Comparison of ENCODE assay signal across 9 mouse cellular contexts in the genomic region with DNA sequence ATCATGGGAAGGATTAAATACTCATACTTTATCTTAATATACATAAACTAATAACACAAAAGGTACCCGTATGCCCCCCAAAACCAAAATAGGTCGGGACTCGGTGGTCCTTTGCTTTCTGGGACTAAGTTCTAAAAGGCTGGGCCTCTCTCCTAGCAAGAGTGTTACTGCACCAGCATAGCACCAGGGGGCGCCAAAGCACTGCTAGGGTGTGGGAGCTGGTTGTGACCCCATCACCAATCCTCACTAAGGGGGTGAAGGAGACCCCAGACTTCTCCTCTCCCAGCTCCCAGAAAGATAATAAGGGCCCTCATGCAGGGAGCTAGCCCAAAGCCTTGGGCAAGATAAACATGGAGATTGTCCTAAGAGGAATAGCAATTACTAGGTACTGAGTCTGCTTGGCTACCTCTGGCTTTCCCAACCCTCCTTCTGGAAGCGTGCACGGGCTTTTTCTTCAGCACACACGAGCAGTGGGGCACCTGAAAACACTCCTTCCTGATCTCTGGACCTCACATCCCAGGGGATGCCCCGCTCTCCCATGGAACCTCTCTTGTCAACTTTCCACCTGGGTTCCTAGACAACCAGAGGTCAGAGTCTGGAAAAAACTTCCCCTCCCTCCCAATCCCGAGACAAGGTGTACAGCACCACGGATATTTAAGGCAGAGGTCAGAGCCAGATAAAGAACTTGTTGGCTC. TPM values are rescaled to one million over a fixed set of nuclear protein-coding genes. Genes with fewer than 3 reads are reported as not detected.
DNase-seq lines count a peak whose midpoint lies in the region; ATAC-seq and TF ChIP-seq lines count a peak whose summit lies in the region.
"Had no signal": no experiment of that assay in that cellular context is flagged by ENCODE, and none has a peak within 500 bp of the region (broad histone marks: within the 10 kb centered on the region; RNA-seq: fewer than 3 reads in every experiment).

No protein-coding gene starts in this region.

- intact Hi-C loops in gastrocnemius, adult 2 months (cut with DNase I) = loop anchor here (1.0 to 2.0 kb wide), 2 partner anchors 21 to 110 kb away; no protein-coding TSS in a partner anchor

- peak; percentile 92 for TF ChIP-seq CTCF in bone marrow, adult 2 months (IDR thresholded peaks at IDR 0.05; ENCODE audit: control insufficient read depth, insufficient read depth, low read length)
- peak; percentile 99; the same call in 1 of the 2 replicates for TF ChIP-seq CTCF in gastrocnemius, adult 2 months (IDR thresholded peaks at IDR 0.05)

- DNase-seq in hindbrain, embryonic 11.5 days (ENCODE audit: low spot score) = peak; percentile 85
- DNase-seq in CD8-positive naive resting alpha-beta T cell, adult 2 months (ENCODE audit: low read depth in 2 of 2, low spot score in 2 of 2) = peak; percentile 73 to 82
- DNase-seq in gastrocnemius, adult 2 months = peak; percentile 84
- peak; percentile 85 for DNase-seq in limb, embryonic 10.5 days (ENCODE audit: low spot score)
- peak; percentile 78 for DNase-seq in neural tube, embryonic 11.5 days (ENCODE audit: low spot score)
- DNase-seq in urinary bladder, postnatal 36 days (ENCODE audit: low spot score in 2 of 2) = peak; percentile 74 to 78

- H3K4me2 ChIP-seq in hindbrain, embryonic 11.5 days (replicated peaks; ENCODE audit: low read depth, low read length) = no peak overlapping the region
- no peak overlapping the region for H3K4me2 ChIP-seq in hindbrain, embryonic 16.5 days (ENCODE audit: low read length)
- H3K4me2 ChIP-seq in neural tube, embryonic 11.5 days (ENCODE audit: low read depth) = no peak overlapping the region

- no peak overlapping the region for H3K27ac ChIP-seq in hindbrain, embryonic 11.5 days (ENCODE audit: low read depth, low read length)
- no peak overlapping the region for H3K27ac ChIP-seq in hindbrain, embryonic 16.5 days (ENCODE audit: low read depth, low read length)
- H3K27ac ChIP-seq in bone marrow, adult 2 months (ENCODE audit: control insufficient read depth, insufficient read depth, low read depth, low read length, poor library complexity) = peak overlapping the region; percentile 56
- H3K27ac ChIP-seq in gastrocnemius, adult 2 months = 0 out of 2 replicates have a peak overlapping the region, but pooled peaks have one; percentile 28
- no peak overlapping the region for H3K27ac ChIP-seq in limb, embryonic 10.5 days
- no peak overlapping the region for H3K27ac ChIP-seq in neural tube, embryonic 11.5 days (ENCODE audit: low read depth, low read length)

- 34% methylated on average over 10 of the region's 10 CpGs for WGBS in hindbrain, embryonic 11.5 days
- WGBS in hindbrain, embryonic 16.5 days = 33% methylated on average over 10 of the region's 10 CpGs
- WGBS in bone marrow, adult 2 months = 25% methylated on average over 10 of the region's 10 CpGs
- 35% methylated on average over 10 of the region's 10 CpGs for WGBS in limb, embryonic 10.5 days
- 38% methylated on average over 10 of the region's 10 CpGs for WGBS in neural tube, embryonic 11.5 days

- ATAC-seq in hindbrain, embryonic 11.5 days (ENCODE audit: low FRiP score) = no peak
- no peak for ATAC-seq in hindbrain, embryonic 16.5 days
- no peak for ATAC-seq in neural tube, embryonic 11.5 days (ENCODE audit: insufficient read depth, low FRiP score, low TSS enrichment)

- H3K9ac ChIP-seq in hindbrain, embryonic 11.5 days (ENCODE audit: low read depth, low read length) = no peak overlapping the region
- no peak overlapping the region for H3K9ac ChIP-seq in hindbrain, embryonic 16.5 days (ENCODE audit: low read depth, low read length)
- H3K9ac ChIP-seq in neural tube, embryonic 11.5 days (ENCODE audit: low read length) = no peak overlapping the region
- H3K9ac ChIP-seq: lung, embryonic 15.5 days had no signal

- peaks cover 13% of the 10 kb centered on the region for H3K4me1 ChIP-seq in hindbrain, embryonic 11.5 days (replicated peaks; ENCODE audit: control insufficient read depth, insufficient read depth, low read length)
- peaks cover 19% of the 10 kb centered on the region for H3K4me1 ChIP-seq in hindbrain, embryonic 16.5 days (ENCODE audit: control insufficient read depth, insufficient read depth, low read depth, low read length)
- peaks cover 8% of the 10 kb centered on the region for H3K4me1 ChIP-seq in bone marrow, adult 2 months (ENCODE audit: control insufficient read depth, insufficient read depth, low read length)
- H3K4me1 ChIP-seq in limb, embryonic 10.5 days = peaks cover 64% of the 10 kb centered on the region
- H3K4me1 ChIP-seq in neural tube, embryonic 11.5 days (ENCODE audit: control insufficient read depth, insufficient read depth, low read length) = peaks cover 23% of the 10 kb centered on the region

- H3K4me3 ChIP-seq in hindbrain, embryonic 11.5 days (ENCODE audit: low read depth, low read length) = no peak overlapping the region
- H3K4me3 ChIP-seq in hindbrain, embryonic 16.5 days (ENCODE audit: low read length) = no peak overlapping the region
- H3K4me3 ChIP-seq in bone marrow, adult 2 months (replicated peaks; ENCODE audit: control insufficient read depth, low read depth, low read length) = no peak overlapping the region
- H3K4me3 ChIP-seq in gastrocnemius, adult 2 months = no peak overlapping the region
- H3K4me3 ChIP-seq in limb, embryonic 10.5 days = no peak overlapping the region
- H3K4me3 ChIP-seq in neural tube, embryonic 11.5 days (ENCODE audit: low read depth, low read length) = no peak overlapping the region
- H3K4me3 ChIP-seq: lung, embryonic 15.5 days had no signal

- H3K36me3 ChIP-seq in hindbrain, embryonic 11.5 days (ENCODE audit: control insufficient read depth, insufficient read depth, low read length) = no peaks in the 10 kb centered on the region
- H3K36me3 ChIP-seq in hindbrain, embryonic 16.5 days (ENCODE audit: control insufficient read depth, insufficient read depth, low read length) = no peaks in the 10 kb centered on the region
- H3K36me3 ChIP-seq in limb, embryonic 10.5 days = no peaks in the 10 kb centered on the region
- H3K36me3 ChIP-seq in neural tube, embryonic 11.5 days (ENCODE audit: control insufficient read depth, insufficient read depth, low read length) = no peaks in the 10 kb centered on the region
- H3K36me3 ChIP-seq: lung, embryonic 15.5 days had no signal

- H3K9me3 ChIP-seq in hindbrain, embryonic 11.5 days (ENCODE audit: control insufficient read depth, low read length) = no peaks in the 10 kb centered on the region
- no peaks in the 10 kb centered on the region for H3K9me3 ChIP-seq in hindbrain, embryonic 16.5 days (ENCODE audit: control insufficient read depth, low read length)
- no peaks in the 10 kb centered on the region for H3K9me3 ChIP-seq in limb, embryonic 10.5 days (replicated peaks)
- H3K9me3 ChIP-seq in neural tube, embryonic 11.5 days (ENCODE audit: control insufficient read depth, low read length) = no peaks in the 10 kb centered on the region
- H3K9me3 ChIP-seq: lung, embryonic 15.5 days had no signal

- no peak for TF ChIP-seq POLR2A in bone marrow, adult 2 months (IDR thresholded peaks at IDR 0.05; ENCODE audit: borderline replicate concordance, control insufficient read depth, low read depth, low read length)

- H3K27me3 ChIP-seq in hindbrain, embryonic 11.5 days (ENCODE audit: control insufficient read depth, insufficient read depth, low read length) = peaks cover 24% of the 10 kb centered on the region
- peaks cover 13% of the 10 kb centered on the region for H3K27me3 ChIP-seq in hindbrain, embryonic 16.5 days (replicated peaks; ENCODE audit: control insufficient read depth, insufficient read depth, low read length)
- peaks cover 60% of the 10 kb centered on the region for H3K27me3 ChIP-seq in limb, embryonic 10.5 days (ENCODE audit: low read depth, poor library complexity, severe bottlenecking)
- H3K27me3 ChIP-seq in neural tube, embryonic 11.5 days (ENCODE audit: control insufficient read depth, insufficient read depth, low read length) = peaks cover 9% of the 10 kb centered on the region

RNA-seq across cellular contexts. Expression of a gene that starts 2.1 kb away (rescaled TPM):
- polyA plus RNA-seq in hindbrain, embryonic 11.5 days (2014; fragmentation: Nextera tagmentation; extraction: Ambion mirVana) = 29.5 and 33.7 TPM in 2 replicates
- 81.5 and 93.4 TPM in 2 replicates for polyA plus RNA-seq in hindbrain, embryonic 16.5 days (2015; fragmentation: Nextera tagmentation; extraction: Ambion mirVana)
- polyA plus RNA-seq in bone marrow, adult 2 months (2011; ENCODE audit: insufficient read depth, insufficient read length, low replicate concordance, missing spikeins) = 21.9 and 51.0 TPM in 2 replicates
- 1 to 10 TPM; 1.8 to 2.6 TPM for total RNA-seq in gastrocnemius, adult 2 months (2021)
- polyA plus RNA-seq in limb, embryonic 10.5 days (2016; fragmentation: Nextera tagmentation; extraction: Ambion mirVana) = 30.7 and 32.2 TPM in 2 replicates
- polyA plus RNA-seq in neural tube, embryonic 11.5 days (2014; fragmentation: Nextera tagmentation; extraction: Ambion mirVana) = 43.4 and 44.1 TPM in 2 replicates

RNA-seq across cellular contexts. Expression of a gene that starts 26.3 kb away (rescaled TPM):
- 7.2 and 7.3 TPM in 2 replicates for polyA plus RNA-seq in hindbrain, embryonic 11.5 days (2014; fragmentation: Nextera tagmentation; extraction: Ambion mirVana)
- 12.3 and 13.1 TPM in 2 replicates for polyA plus RNA-seq in hindbrain, embryonic 16.5 days (2015; fragmentation: Nextera tagmentation; extraction: Ambion mirVana)
- 3.1 and 5.8 TPM in 2 replicates for polyA plus RNA-seq in bone marrow, adult 2 months (2011; ENCODE audit: insufficient read depth, insufficient read length, low replicate concordance, missing spikeins)
- total RNA-seq in gastrocnemius, adult 2 months (2021) = 1 to 10 TPM; 7.3 to 7.4 TPM
- polyA plus RNA-seq in limb, embryonic 10.5 days (2016; fragmentation: Nextera tagmentation; extraction: Ambion mirVana) = 9.1 and 9.8 TPM in 2 replicates
- polyA plus RNA-seq in neural tube, embryonic 11.5 days (2014; fragmentation: Nextera tagmentation; extraction: Ambion mirVana) = 8.8 and 11.0 TPM in 2 replicates

RNA-seq across cellular contexts. Expression of a gene that starts 26.6 kb away (rescaled TPM):
- 19.5 and 20.1 TPM in 2 replicates for polyA plus RNA-seq in hindbrain, embryonic 11.5 days (2014; fragmentation: Nextera tagmentation; extraction: Ambion mirVana)
- 20.9 and 24.6 TPM in 2 replicates for polyA plus RNA-seq in hindbrain, embryonic 16.5 days (2015; fragmentation: Nextera tagmentation; extraction: Ambion mirVana)
- 19.4 and 24.2 TPM in 2 replicates for polyA plus RNA-seq in bone marrow, adult 2 months (2011; ENCODE audit: insufficient read depth, insufficient read length, low replicate concordance, missing spikeins)
- 10 to 100 TPM; 12.7 to 16.3 TPM for total RNA-seq in gastrocnemius, adult 2 months (2021)
- 15.6 and 22.7 TPM in 2 replicates for polyA plus RNA-seq in limb, embryonic 10.5 days (2016; fragmentation: Nextera tagmentation; extraction: Ambion mirVana)
- polyA plus RNA-seq in neural tube, embryonic 11.5 days (2014; fragmentation: Nextera tagmentation; extraction: Ambion mirVana) = 20.3 and 20.8 TPM in 2 replicates

RNA-seq across cellular contexts. Expression of a gene that starts 27.2 kb away (rescaled TPM):
- 0.22 TPM in 1 of 2 replicates, not detected in the other for polyA plus RNA-seq in hindbrain, embryonic 11.5 days (2014; fragmentation: Nextera tagmentation; extraction: Ambion mirVana)
- 0.29 and 0.32 TPM in 2 replicates for polyA plus RNA-seq in hindbrain, embryonic 16.5 days (2015; fragmentation: Nextera tagmentation; extraction: Ambion mirVana)
- 39.9 and 79.7 TPM in 2 replicates for polyA plus RNA-seq in bone marrow, adult 2 months (2011; ENCODE audit: insufficient read depth, insufficient read length, low replicate concordance, missing spikeins)
- under 1 TPM in 1 of 2 experiments, not detected in 1; 0.31 TPM for total RNA-seq in gastrocnemius, adult 2 months (2021)
- polyA plus RNA-seq in limb, embryonic 10.5 days (2016; fragmentation: Nextera tagmentation; extraction: Ambion mirVana) = 0.06 TPM in 1 of 2 replicates, not detected in the other
- not detected in 2 replicates for polyA plus RNA-seq in neural tube, embryonic 11.5 days (2014; fragmentation: Nextera tagmentation; extraction: Ambion mirVana)

Comparison
In these comparisons a context has a peak if more than half of its experiments do, and no peak if none do; other contexts are left out.
1. H3K27ac ChIP-seq: peak in bone marrow, adult 2 months (single experiment) and gastrocnemius, adult 2 months (single experiment); none in hindbrain, embryonic 11.5 days (single experiment), hindbrain, embryonic 16.5 days (single experiment), limb, embryonic 10.5 days (single experiment) and neural tube, embryonic 11.5 days (single experiment).
2. Peak in every context shown above with its lines, with median percentiles within 50 percentile points of each other: DNase-seq.